Mouse (Mus musculus) E14TG2a.4 (cell line): ENCODE data around the gene Srgap2.

ENCODE experiments used
- H3K27me3 ChIP-seq: 2 replicates; pipeline ENCODE4 v1.6.1; 2014; ENCODE audit warnings: low read length, control low read depth; ENCODE audit not compliant: insufficient read depth
- H3K36me3 ChIP-seq: 2 replicates; pipeline ENCODE4 v1.6.1; 2014; ENCODE audit warnings: low read length, control low read depth; ENCODE audit not compliant: insufficient read depth
- H3K4me1 ChIP-seq: replicated peaks from 2 replicates; pipeline ENCODE4 v1.6.1; 2014; ENCODE audit warnings: low read depth, low read length, control low read depth
- H3K4me3 ChIP-seq: replicated peaks from 2 replicates; pipeline ENCODE4 v1.5.1; 2014; ENCODE audit warnings: mild to moderate bottlenecking, low read length
- H3K9me3 ChIP-seq: 2 replicates; pipeline ENCODE4 v1.6.1; 2014; ENCODE audit warnings: low read length, control low read depth
- CTCF ChIP-seq: conservative IDR thresholded peaks from 2 replicates; pipeline ENCODE4 v1.5.1; 2014; ENCODE audit warnings: low read length
- NANOG ChIP-seq: IDR thresholded peaks from 2 replicates; pipeline ENCODE4 v1.6.1; 2014; ENCODE audit warnings: borderline replicate concordance, low read length, mixed read lengths
- POU5F1 ChIP-seq: IDR thresholded peaks from 2 replicates; pipeline ENCODE4 v1.6.1; 2014; ENCODE audit warnings: low read length, borderline replicate concordance

Srgap2 gene

GRCm38 (mm10) chr1:131244536-131245088, 282.5 kb downstream of the Srgap2 start:
- no peaks in the 10 kb centered on the region for H3K36me3 ChIP-seq
- peaks cover 39% of the 10 kb centered on the region for H3K4me1 ChIP-seq
- peaks cover 91% of the 10 kb centered on the region for H3K27me3 ChIP-seq
- no peak for TF ChIP-seq CTCF
- TF ChIP-seq NANOG, result no peak
- no peak for TF ChIP-seq POU5F1
- H3K4me3 ChIP-seq, result peak overlapping the region; percentile 86
- no peaks in the 10 kb centered on the region for H3K9me3 ChIP-seq

GRCm38 (mm10) chr1:131242956-131243355, 284.2 kb downstream of the Srgap2 start:
- H3K27me3 ChIP-seq, result peaks cover 86% of the 10 kb centered on the region
- H3K4me1 ChIP-seq, result peaks cover 47% of the 10 kb centered on the region
- no peak for TF ChIP-seq NANOG
- no peak for TF ChIP-seq CTCF
- TF ChIP-seq POU5F1, result no peak
- H3K36me3 ChIP-seq, result no peaks in the 10 kb centered on the region
- H3K4me3 ChIP-seq, result no peak overlapping the region
- H3K9me3 ChIP-seq, result no peaks in the 10 kb centered on the region

GRCm38 (mm10) chr1:131239576-131240193, 287.5 kb downstream of the Srgap2 start:
- H3K4me3 ChIP-seq, result no peak overlapping the region
- no peaks in the 10 kb centered on the region for H3K9me3 ChIP-seq
- TF ChIP-seq NANOG, result no peak
- no peak for TF ChIP-seq CTCF
- peaks cover 64% of the 10 kb centered on the region for H3K27me3 ChIP-seq
- no peaks in the 10 kb centered on the region for H3K36me3 ChIP-seq
- H3K4me1 ChIP-seq, result peaks cover 37% of the 10 kb centered on the region

GRCm38 (mm10) chr1:131238931-131239381, 288.2 kb downstream of the Srgap2 start:
- Histone ChIP-seq H3K27me3 (peaks cover 63% of the 10 kb centered on the region), H3K36me3 (no peaks in the 10 kb centered on the region), H3K9me3 (no peaks in the 10 kb centered on the region), H3K4me1 (peaks cover 31% of the 10 kb centered on the region), H3K4me3 (no peak overlapping the region)
- TF ChIP-seq NANOG, result no peak
- TF ChIP-seq CTCF, result no peak
- no peak for TF ChIP-seq POU5F1

- no peak overlapping the region for H3K4me3 ChIP-seq
- no peaks in the 10 kb centered on the region for H3K36me3 ChIP-seq
- no peaks in the 10 kb centered on the region for H3K9me3 ChIP-seq
- TF ChIP-seq CTCF (no peak), POU5F1 (no peak), NANOG (no peak)
- peaks cover 52% of the 10 kb centered on the region for H3K27me3 ChIP-seq
- H3K4me1 ChIP-seq, result peaks cover 36% of the 10 kb centered on the region
Measured at GRCm38 (mm10) chr1:131236077-131236476, 291.1 kb downstream of the Srgap2 start.
